Mouse (Mus musculus) spleen, embryonic (tissue): Measurements from ENCODE around the gene Zfp617.
"Not testable (repeated sequence)": the region's sequence is repeated elsewhere in the genome, so short reads cannot be mapped to it uniquely, and the experiment has no call there.

Experiments
- CTCF ChIA-PET: fragments of 350-600 bp; sonication (Branson Sonifier 250); formaldehyde crosslinking; loops from one replicate; lab custom pipeline; 2022; lab: Charles Lee

Zfp617 gene

GRCm38 (mm10) chr8:71951436-71952161, 43.2 kb downstream of the Zfp617 start:
- CTCF ChIA-PET: interaction anchor here (0.6 to 0.7 kb wide), 4 partner anchors 69 to 751 kb away, joined by 3 to 5 read pairs (median 3); no protein-coding TSS in a partner anchor

DNA sequence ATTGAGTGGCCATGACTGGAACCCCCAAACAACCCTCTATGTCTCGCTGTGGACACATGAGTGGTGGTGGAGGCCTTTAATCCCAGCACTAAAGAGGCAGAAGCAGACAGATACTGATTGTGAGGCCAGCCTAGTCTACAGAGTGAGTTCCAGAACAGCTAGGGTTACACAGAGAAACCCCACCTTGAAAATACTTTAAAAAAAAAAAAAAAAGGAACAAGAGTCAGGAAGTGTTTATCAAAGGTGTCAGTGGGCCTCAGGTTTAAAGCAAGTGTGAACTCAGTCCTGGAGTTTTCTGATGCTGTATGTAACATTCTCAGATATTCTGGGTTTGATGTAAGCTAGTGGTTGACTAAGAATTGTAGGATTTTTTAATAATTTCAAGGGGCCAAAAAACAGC, 44.1 kb downstream of the Zfp617 start:
- CTCF ChIA-PET: interaction anchor here (0.6 kb wide), 1 partner anchor 113 kb away, joined by 5 read pairs; no protein-coding TSS in a partner anchor

- CTCF ChIA-PET: not testable (repeated sequence)
Observed at GRCm38 (mm10) chr8:71952961-71953700, 44.7 kb downstream of the Zfp617 start.

DNA sequence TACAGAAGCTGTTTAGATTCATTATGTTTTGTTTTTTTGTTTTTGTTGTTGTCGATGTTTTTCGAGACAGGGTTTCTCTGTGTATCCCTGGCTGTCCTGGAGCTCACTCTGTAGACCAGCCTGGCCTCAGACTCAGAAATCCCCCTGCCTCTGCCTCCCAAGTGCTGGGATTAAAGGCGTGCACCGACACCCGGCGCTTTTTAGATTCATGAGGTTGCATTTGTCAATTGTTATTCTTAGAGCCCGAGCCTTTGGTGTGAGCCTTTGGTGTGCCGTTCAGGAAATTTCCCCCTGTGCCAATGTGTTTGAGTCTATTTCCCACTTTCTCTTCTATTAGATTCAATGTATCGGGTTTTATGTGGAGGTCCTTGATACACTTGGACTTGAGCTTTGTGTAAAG, 46.2 kb downstream of the Zfp617 start:
- CTCF ChIA-PET: interaction anchor here (0.5 kb wide), 1 partner anchor 101 kb away, joined by 3 read pairs; no protein-coding TSS in a partner anchor

DNA sequence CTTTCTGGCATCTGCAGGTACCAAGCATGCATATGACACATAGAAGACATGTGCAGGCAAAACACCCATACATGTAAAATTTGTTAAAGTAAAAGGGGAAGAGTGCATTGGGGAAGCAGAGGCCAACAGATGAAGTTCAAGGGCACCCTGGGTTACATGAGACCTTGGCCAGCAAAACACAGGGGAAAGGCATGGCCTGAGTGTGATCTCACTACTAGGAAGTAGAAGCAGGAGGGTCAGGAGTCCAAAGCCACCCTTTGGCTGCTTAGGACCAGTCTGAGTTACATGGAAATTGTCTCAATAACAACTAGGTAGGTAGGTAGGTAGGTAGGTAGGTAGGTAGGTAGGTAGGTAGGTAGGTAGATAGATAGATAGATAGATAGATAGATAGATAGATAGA, 52.0 kb downstream of the Zfp617 start:
- CTCF ChIA-PET: no interaction called here

DNA sequence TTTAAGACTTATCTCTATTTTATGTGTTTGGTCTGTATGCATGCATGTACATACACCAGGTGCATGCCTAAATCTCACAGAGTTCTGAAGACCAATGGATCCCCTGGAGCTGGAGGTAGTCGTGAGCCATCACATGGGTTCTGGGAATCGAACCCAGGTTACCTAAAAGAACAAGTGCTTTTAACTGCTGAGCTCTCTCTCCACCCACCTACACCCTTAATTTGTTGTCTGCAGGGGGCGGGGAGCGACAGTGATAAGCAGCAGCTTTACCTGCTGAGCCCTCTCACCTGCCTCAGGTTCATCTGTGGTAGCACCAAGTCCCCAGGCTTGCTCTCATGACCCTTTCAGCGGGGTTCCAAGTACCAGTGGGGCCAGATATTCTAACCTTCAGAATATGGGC, 53.4 kb downstream of the Zfp617 start:
- CTCF ChIA-PET: no interaction called here

- CTCF ChIA-PET: interaction anchor here (0.6 kb wide), 1 partner anchor 27 kb away, joined by 3 read pairs; no protein-coding TSS in a partner anchor
Observed at GRCm38 (mm10) chr8:71964051-71964450, 55.6 kb downstream of the Zfp617 start.

DNA sequence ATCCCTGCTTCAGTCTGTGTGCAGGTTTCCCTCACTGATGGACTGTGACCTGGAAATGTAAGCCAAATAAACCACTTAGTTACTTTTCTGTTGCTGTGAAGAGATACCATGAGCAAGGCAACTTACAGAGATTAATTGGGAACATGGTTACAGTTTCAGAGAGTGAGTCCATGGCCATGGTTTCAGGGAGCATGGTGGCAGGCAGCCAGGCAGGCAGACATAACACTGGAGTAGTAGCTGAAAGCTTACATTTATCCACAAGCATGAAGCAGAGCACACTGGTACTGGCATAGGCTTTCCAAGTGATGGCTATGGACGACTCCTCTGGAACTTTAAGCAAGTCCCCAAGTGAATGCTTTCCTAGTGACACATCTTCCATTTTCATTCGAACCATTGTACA, 56.7 kb downstream of the Zfp617 start:
- CTCF ChIA-PET: no interaction called here

DNA sequence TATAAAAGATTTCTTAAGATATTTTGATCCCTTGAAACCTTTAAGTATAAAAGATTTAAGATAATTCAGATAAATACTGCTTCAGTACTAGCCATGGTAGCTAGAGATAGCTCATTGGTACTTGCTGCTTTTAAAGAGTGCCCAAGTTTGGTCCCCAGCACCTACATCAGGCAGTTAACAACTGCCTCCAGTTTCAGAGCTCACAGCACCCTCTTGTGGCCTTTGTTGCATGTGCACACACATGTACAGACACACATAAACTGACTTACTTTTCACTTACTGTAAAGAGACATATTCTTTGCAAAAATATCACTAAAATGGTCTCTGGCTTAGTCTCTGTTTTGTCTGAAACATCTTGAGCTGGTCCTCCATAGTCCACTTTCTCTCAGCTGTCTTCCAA, 58.0 kb downstream of the Zfp617 start:
- CTCF ChIA-PET: no interaction called here

GRCm38 (mm10) chr8:71967261-71967660, 58.8 kb downstream of the Zfp617 start:
- CTCF ChIA-PET: no interaction called here

DNA sequence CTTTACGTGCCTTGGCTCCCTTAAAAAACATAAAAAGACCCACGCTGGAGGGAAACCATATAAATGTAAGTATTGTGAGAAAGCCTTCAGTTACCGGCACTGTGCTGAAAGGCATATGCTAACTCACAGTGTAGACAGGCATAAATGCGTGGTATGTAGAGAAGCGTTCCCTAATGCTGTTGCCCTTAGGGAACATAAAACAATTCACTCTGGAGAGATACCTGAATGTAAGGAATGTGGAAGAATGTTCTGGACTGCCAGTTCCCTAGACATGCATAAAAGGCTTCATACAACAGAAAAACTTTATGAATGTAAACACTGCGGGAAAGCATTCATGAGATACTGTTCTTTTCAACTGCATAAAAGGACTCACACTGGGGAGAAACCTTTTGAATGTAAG, 59.7 kb downstream of the Zfp617 start:
- CTCF ChIA-PET: no interaction called here

GRCm38 (mm10) chr8:71968636-71969035, 60.2 kb downstream of the Zfp617 start:
- CTCF ChIA-PET: no interaction called here

- CTCF ChIA-PET: no interaction called here
Observed at GRCm38 (mm10) chr8:71971945-71972344, 63.5 kb downstream of the Zfp617 start.

DNA sequence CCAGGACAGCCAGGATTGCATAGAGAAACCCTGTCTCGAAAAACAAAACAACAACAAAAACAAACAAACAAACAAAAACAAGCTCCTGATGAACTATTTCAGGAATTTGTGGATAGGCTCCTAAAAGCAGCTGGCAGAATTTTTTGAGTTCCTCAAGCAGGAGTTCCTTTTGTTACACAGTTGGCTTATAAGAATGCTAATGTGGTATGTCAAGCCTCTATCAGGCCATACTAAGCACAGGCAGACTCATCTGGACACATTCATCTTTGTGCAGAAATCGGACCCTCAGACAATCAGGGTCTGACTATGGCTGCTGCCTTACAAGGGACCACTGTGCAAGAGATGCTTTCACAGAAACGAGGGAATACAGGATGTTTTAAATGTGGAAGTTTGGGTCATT, 65.8 kb downstream of the Zfp617 start:
- CTCF ChIA-PET: no interaction called here

DNA sequence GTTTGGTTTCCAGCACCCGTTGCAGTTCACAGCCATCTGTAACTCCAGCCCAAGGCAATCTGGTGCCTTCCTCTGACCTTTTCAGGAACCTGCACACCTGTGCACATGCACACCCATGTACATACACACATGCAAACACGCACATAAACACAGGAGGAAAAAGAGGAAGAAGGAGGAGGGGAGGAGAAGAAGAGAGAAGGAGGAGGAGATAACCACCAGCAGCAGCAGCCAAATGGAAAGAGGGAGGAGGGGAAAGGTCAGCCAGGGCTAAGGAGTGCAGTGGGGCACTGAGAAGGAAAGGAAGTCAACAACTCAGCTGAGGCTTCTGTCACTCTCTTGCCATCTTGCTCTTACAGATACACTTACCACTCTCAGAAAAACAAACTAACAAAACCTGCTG, 72.6 kb downstream of the Zfp617 start:
- CTCF ChIA-PET: no interaction called here

- CTCF ChIA-PET: no interaction called here
Observed at GRCm38 (mm10) chr8:71981456-71981855, 73.0 kb downstream of the Zfp617 start.
